In the genomic region with DNA sequence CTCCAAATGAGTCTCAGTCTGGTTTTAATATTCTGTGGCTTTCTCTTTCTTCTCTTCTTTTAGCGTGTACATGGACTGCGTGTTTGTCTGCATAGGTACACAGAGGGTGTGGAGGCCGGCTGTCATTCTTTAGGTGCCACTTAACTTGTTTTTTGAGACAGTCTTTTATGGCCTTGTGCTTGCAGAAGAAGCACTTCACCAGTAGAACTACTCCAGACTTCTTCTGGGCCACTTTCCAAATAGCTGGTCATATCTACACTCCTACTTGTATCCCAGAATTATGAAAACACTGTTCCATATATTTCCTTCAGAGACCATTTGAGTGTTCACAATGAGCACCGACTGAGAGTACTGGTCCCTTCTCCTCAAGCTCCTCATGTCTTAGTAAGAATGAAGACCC, we compare ENCODE assay signal across 19 mouse cellular contexts.
"Had no signal": no experiment of that assay in that cellular context is flagged by ENCODE, and none has a peak within 500 bp of the region (broad histone marks: within the 10 kb centered on the region; RNA-seq: fewer than 3 reads in every experiment).

No protein-coding gene starts in this region.

- H3K4me3 ChIP-seq: kidney, embryonic 15.5 days; limb, embryonic 10.5 days; limb, embryonic 13.5 days; liver, embryonic 12.5 days; liver, embryonic 15.5 days had no signal

- H3K36me3 ChIP-seq: kidney, embryonic 15.5 days; limb, embryonic 10.5 days; limb, embryonic 13.5 days; liver, embryonic 12.5 days; liver, embryonic 15.5 days had no signal

- H3K9me3 ChIP-seq: kidney, embryonic 15.5 days; limb, embryonic 10.5 days; limb, embryonic 13.5 days; liver, embryonic 12.5 days; liver, embryonic 15.5 days had no signal

- H3K4me1 ChIP-seq: limb, embryonic 13.5 days had no signal

- H3K4me2 ChIP-seq: kidney, embryonic 15.5 days; limb, embryonic 13.5 days; liver, embryonic 12.5 days; liver, embryonic 15.5 days; midbrain, embryonic 11.5 days had no signal

- H3K27me3 ChIP-seq: kidney, embryonic 15.5 days; liver, embryonic 12.5 days; liver, embryonic 15.5 days had no signal

- ATAC-seq: intestine, postnatal 0 days; liver, embryonic 12.5 days had no signal

- H3K27ac ChIP-seq: kidney, embryonic 15.5 days; limb, embryonic 10.5 days; limb, embryonic 13.5 days; liver, embryonic 12.5 days; liver, embryonic 15.5 days; stomach, postnatal 0 days had no signal

- H3K9ac ChIP-seq: kidney, embryonic 15.5 days; limb, embryonic 13.5 days; liver, embryonic 12.5 days; liver, embryonic 15.5 days had no signal

- DNase-seq: kidney, adult 8-10 months; kidney, postnatal 10 days; kidney, postnatal 36 days; liver; midbrain, embryonic 14.5 days; right cerebral cortex, adult 18-20 months; right cerebral cortex, postnatal 14 days; right cerebral cortex, postnatal 4 days; thymus, adult 2 months; thymus, postnatal 14 days; thymus, postnatal 4 days had no signal
